Mouse (Mus musculus) embryonic facial prominence, embryonic 14.5 days (tissue): ENCODE measurements around the gene Nsrp1. TPM values are rescaled to one million over a fixed set of nuclear protein-coding genes. Genes with fewer than 3 reads are reported as not detected.

Experiments used
- ATAC-seq: fragments of 200-750 bp; cut with Nextera tagmentation; 2 replicates; pipeline ENCODE4 v1.8.0; 2017; ENCODE audit warnings: low read depth, moderate number of reproducible peaks, moderate TSS enrichment
- DNase-seq: peaks from one replicate; pipeline ENCODE4 v3.0.0-alpha.2; 2015; ENCODE audit warnings: low spot score
- H3K27ac ChIP-seq: fragments of 300-500 bp; sonication (generic); replicated peaks from 2 replicates; pipeline ENCODE4 v1.5.1; 2014; ENCODE audit warnings: low read depth, mild to moderate bottlenecking, low read length, moderate library complexity
- H3K27me3 ChIP-seq: fragments of 300-500 bp; sonication (generic); replicated peaks from 2 replicates; pipeline ENCODE4 v1.6.1; 2014; ENCODE audit warnings: low read length; ENCODE audit not compliant: control insufficient read depth, insufficient read depth
- H3K36me3 ChIP-seq: fragments of 300-500 bp; sonication (generic); 2 replicates; pipeline ENCODE4 v1.6.1; 2014; ENCODE audit warnings: low read length, mixed read lengths; ENCODE audit not compliant: control insufficient read depth, insufficient read depth
- H3K4me1 ChIP-seq: fragments of 300-500 bp; sonication (generic); 2 replicates; pipeline ENCODE4 v1.6.1; 2014; ENCODE audit warnings: antibody characterized with exemption, low read length; ENCODE audit not compliant: control insufficient read depth, insufficient read depth
- H3K4me2 ChIP-seq: fragments of 300-500 bp; sonication (generic); 2 replicates; pipeline ENCODE4 v1.6.1; 2014; ENCODE audit warnings: low read depth, mild to moderate bottlenecking, low read length, moderate library complexity, mixed read lengths
- H3K4me3 ChIP-seq: fragments of 300-500 bp; sonication (generic); 2 replicates; pipeline ENCODE4 v1.5.1; 2014; ENCODE audit warnings: low read depth, mild to moderate bottlenecking, low read length
- H3K9ac ChIP-seq: fragments of 300-500 bp; sonication (generic); 2 replicates; pipeline ENCODE4 v1.6.1; 2014; ENCODE audit warnings: low read depth, mild to moderate bottlenecking, low read length, moderate library complexity, mixed read lengths
- H3K9me3 ChIP-seq: fragments of 300-500 bp; sonication (generic); 2 replicates; pipeline ENCODE4 v1.6.1; 2016; ENCODE audit warnings: low read length; ENCODE audit not compliant: control insufficient read depth
- WGBS: fragments of 180-500 bp; shearing (Covaris S2); extraction: QIAGEN DNeasy Blood & Tissue Kit; methylation state at CpG from one replicate; pipeline ENCODE4 v1.1.7; 2014; 5-methylcytosine and 5-hydroxymethylcytosine counted together
- microRNA counts: library from miRNA; unstranded; fragments of <30 nt; microRNA quantifications from one replicate; lab custom pipeline; 2017
- microRNA-seq: library from miRNA; unstranded; fragments of <30 nt; microRNA quantifications from one replicate; pipeline ENCODE4, GENCODE M21; 2016; ENCODE audit warnings: borderline number of aligned reads
- polyA plus RNA-seq: library from polyadenylated mRNA; unstranded; fragments of >200 nt; fragmentation: Nextera tagmentation; extraction: Ambion mirVana; gene quantifications from 2 replicates; pipeline ENCODE4 v1.2.1, GENCODE M21; 2014

Nsrp1 gene
- polyA plus RNA-seq, 1 experiment from 2014 or later, result 63.6 TPM

GRCm38 (mm10) chr11:77002361-77002760 lies 75.9 kb downstream of the Nsrp1 start:
- peaks cover 29% of the 10 kb centered on the region for H3K27me3 ChIP-seq

GRCm38 (mm10) chr11:77000741-77001140 lies 77.5 kb downstream of the Nsrp1 start:
- WGBS, result 50% methylated on average over 5 of the region's 5 CpGs
- H3K36me3 ChIP-seq, result no peaks in the 10 kb centered on the region
- peaks cover 10% of the 10 kb centered on the region; the same call in 1 of the 2 replicates for H3K4me1 ChIP-seq
- no peak overlapping the region for H3K4me3 ChIP-seq
- no peak overlapping the region for H3K27ac ChIP-seq
- DNase-seq, result no peak
- no peak overlapping the region for H3K4me2 ChIP-seq
- no peak overlapping the region for H3K9ac ChIP-seq
- H3K27me3 ChIP-seq, result peaks cover 44% of the 10 kb centered on the region
- H3K9me3 ChIP-seq, result no peaks in the 10 kb centered on the region
- no peak for ATAC-seq

More at GRCm38 (mm10) chr11:77002361-77002760, 75.9 kb downstream of the Nsrp1 start:
- H3K9ac ChIP-seq, result no peak overlapping the region
- H3K27ac ChIP-seq, result no peak overlapping the region
- no peak overlapping the region for H3K4me2 ChIP-seq
- no peak for ATAC-seq
- WGBS, result 54% methylated on average over 1 of the region's 1 CpGs
- no peak overlapping the region for H3K4me3 ChIP-seq
- H3K36me3 ChIP-seq, result no peaks in the 10 kb centered on the region
- no peaks in the 10 kb centered on the region for H3K9me3 ChIP-seq
- peaks cover 16% of the 10 kb centered on the region for H3K4me1 ChIP-seq
- DNase-seq, result no peak

GRCm38 (mm10) chr11:76998705-76999226 lies 79.5 kb downstream of the Nsrp1 start:
- H3K27ac ChIP-seq, result no peak overlapping the region
- H3K4me2 ChIP-seq, result peak overlapping the region; percentile 93
- WGBS, result 14% methylated on average over 24 of the region's 24 CpGs
- H3K4me1 ChIP-seq, result peaks cover 10% of the 10 kb centered on the region; the same call in 1 of the 2 replicates
- peak overlapping the region; percentile 55 for H3K9ac ChIP-seq
- peak overlapping the region; percentile 41 for H3K4me3 ChIP-seq
- ATAC-seq (no peak), DNase-seq (no peak)
- peaks cover 49% of the 10 kb centered on the region for H3K27me3 ChIP-seq
- H3K36me3 ChIP-seq, result no peaks in the 10 kb centered on the region
- no peaks in the 10 kb centered on the region for H3K9me3 ChIP-seq

GRCm38 (mm10) chr11:76997916-76998704 lies 80.1 kb downstream of the Nsrp1 start, which contains the start of gene Slc6a4:
TSS of gene Slc6a4 (plus strand) at chr11:76998603.
- 2% methylated on average over 28 of the region's 52 CpGs for WGBS
- Histone ChIP-seq H3K36me3 (no peaks in the 10 kb centered on the region), H3K27me3 (peaks cover 49% of the 10 kb centered on the region), H3K9ac (peak within 1 kb of the TSS; percentile 55), H3K4me2 (peak within 1 kb of the TSS; percentile 93), H3K4me3 (peak within 1 kb of the TSS; percentile 41), H3K9me3 (no peaks in the 10 kb centered on the region), H3K27ac (no peak within 1 kb of the TSS), H3K4me1 (peaks cover 10% of the 10 kb centered on the region; the same call in 1 of the 2 replicates)
- ATAC-seq (peak; percentile 31; the same call in 1 of the 2 replicates), DNase-seq (no peak)

GRCm38 (mm10) chr11:76997305-76997704 lies 80.9 kb downstream of the Nsrp1 start:
- 1% methylated on average over 18 of the region's 21 CpGs for WGBS
- Histone ChIP-seq H3K27ac (no peak overlapping the region), H3K36me3 (no peaks in the 10 kb centered on the region), H3K9me3 (no peaks in the 10 kb centered on the region), H3K4me2 (peak overlapping the region; percentile 93), H3K27me3 (peaks cover 49% of the 10 kb centered on the region), H3K4me1 (peaks cover 10% of the 10 kb centered on the region; the same call in 1 of the 2 replicates), H3K9ac (no peak overlapping the region), H3K4me3 (peak overlapping the region; percentile 41)
- DNase-seq (peak; percentile 74), ATAC-seq (peak; percentile 64)

GRCm38 (mm10) chr11:76995966-76996672 lies 82.1 kb downstream of the Nsrp1 start:
- ATAC-seq (no peak), DNase-seq (no peak)
- Histone ChIP-seq H3K27me3 (peaks cover 49% of the 10 kb centered on the region), H3K27ac (no peak overlapping the region), H3K4me3 (no peak overlapping the region), H3K36me3 (no peaks in the 10 kb centered on the region), H3K4me1 (peaks cover 10% of the 10 kb centered on the region; the same call in 1 of the 2 replicates), H3K9ac (0 out of 2 replicates have a peak overlapping the region, but pooled peaks have one; percentile 30), H3K9me3 (no peaks in the 10 kb centered on the region), H3K4me2 (no peak overlapping the region)
- WGBS, result 47% methylated on average over 20 of the region's 20 CpGs

MicroRNAs encoded within 50 kb of the gene (microRNA counts, 519-probe panel; counts per million panel counts)
- microRNA mmu-miR-423-3p (lab: Ali Mortazavi, UCI) (2,877 counts per million, percentile 66 among the panel's probes with 10 or more counts), microRNA mmu-miR-423-5p (lab: Ali Mortazavi, UCI) (2,858 counts per million, percentile 65 among the panel's probes with 10 or more counts)

Small RNA genes within 50 kb of the gene (microRNA-seq; reads per million reads assigned to microRNA genes)
- 2,720 reads per million, percentile 84 among the genes with 10 or more reads in this experiment for gene Mir423

Other genes with a start within 250 kb of the Nsrp1 start
- 22.7 and 23.2 TPM in 2 replicates for gene Cpd, start 231.4 kb downstream of the Nsrp1 start, polyA plus RNA-seq
- 0.62 and 1.5 TPM in 2 replicates for gene Tmigd1, start 176.3 kb downstream of the Nsrp1 start, polyA plus RNA-seq
- 127 and 137 TPM in 2 replicates for gene Blmh, start 153.6 kb downstream of the Nsrp1 start, polyA plus RNA-seq
- gene Slc6a4, start 79.8 kb downstream of the Nsrp1 start, polyA plus RNA-seq, result 0.73 and 2.2 TPM in 2 replicates
- 0.20 and 0.50 TPM in 2 replicates for gene Efcab5, start 110.5 kb upstream of the Nsrp1 start, polyA plus RNA-seq
- gene Ssh2, start 137.9 kb upstream of the Nsrp1 start, polyA plus RNA-seq, result 11.3 and 11.9 TPM in 2 replicates